Mouse (Mus musculus) G1E (cell line): ENCODE results near the gene H3f3b.

ENCODE experiments used
- CTCF ChIP-seq: IDR thresholded peaks from 2 replicates; pipeline ENCODE4 v1.5.1; 2012; ENCODE audit warnings: low read depth, low read length, inconsistent platforms, mixed read lengths
- GATA1 ChIP-seq: IDR thresholded peaks from 2 replicates; pipeline ENCODE4 v1.6.1; 2012; ENCODE audit warnings: borderline replicate concordance, low read length, inconsistent platforms, mixed read lengths

DNA sequence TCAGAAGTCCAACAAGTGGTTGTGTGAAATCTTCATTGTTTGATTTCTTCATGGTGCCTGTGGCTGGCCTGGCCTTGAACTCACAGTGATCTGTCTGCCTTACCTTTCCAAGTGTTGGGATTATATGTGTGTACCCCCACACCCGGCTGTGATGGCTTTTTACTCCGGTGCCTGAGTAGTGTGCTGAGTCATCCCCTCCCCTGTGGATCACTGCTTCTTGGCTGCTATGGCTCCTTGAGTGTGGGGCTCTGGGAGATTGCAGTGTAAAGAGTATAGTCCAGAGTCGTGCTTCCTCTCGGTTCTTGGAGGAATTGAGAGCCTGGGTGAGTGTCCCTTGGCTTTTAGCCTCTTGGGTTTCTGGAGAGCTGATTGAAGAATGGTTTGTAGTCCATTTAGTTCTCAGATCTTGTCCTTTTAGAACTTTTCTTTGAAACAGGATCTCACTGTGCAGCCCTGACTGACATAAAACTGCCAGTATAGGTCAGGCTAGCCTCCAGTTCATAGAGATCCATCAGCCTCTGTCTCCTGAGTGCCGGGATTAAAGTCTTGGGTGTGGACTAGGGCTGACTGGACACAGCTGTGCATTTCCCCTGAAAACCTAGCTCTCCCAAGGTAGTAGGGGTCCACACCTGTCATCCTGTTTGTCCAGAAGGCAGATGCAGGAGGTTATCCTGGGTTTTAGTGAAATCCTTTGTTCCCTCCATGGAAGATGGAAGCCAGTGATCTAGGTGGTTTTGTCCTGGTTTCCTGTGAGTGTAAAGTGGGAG, 14.8 kb upstream of the H3f3b start:
- TF ChIP-seq GATA1 (no peak), CTCF (no peak)
